Mouse (Mus musculus) liver, embryonic 14.5 days (tissue): ENCODE measurements around the gene Insm2. TPM values are rescaled to one million over a fixed set of nuclear protein-coding genes. Genes with fewer than 3 reads are reported as not detected.

Source experiments
- ATAC-seq: fragments of 200-750 bp; cut with Nextera tagmentation; 2 replicates; pipeline ENCODE4 v1.8.0; 2017; ENCODE audit warnings: moderate number of reproducible peaks, mild to moderate bottlenecking, moderate library complexity; ENCODE audit not compliant: insufficient read depth
- DNase-seq, 3 experiments: peaks; one replicate each; pipeline ENCODE4 v3.0.0-alpha.2; 2012 to 2013; ENCODE audit warnings: low read depth in 3 of 3, low spot score in 3 of 3
- H3K27ac ChIP-seq: fragments of 300-500 bp; sonication (generic); 2 replicates; pipeline ENCODE4 v1.5.1; 2014; ENCODE audit warnings: moderate library complexity, mild to moderate bottlenecking, control low read depth, inconsistent platforms
- H3K27me3 ChIP-seq: fragments of 300-500 bp; sonication (generic); 2 replicates; pipeline ENCODE4 v1.6.1; 2014; ENCODE audit warnings: mild to moderate bottlenecking, low read length, moderate library complexity; ENCODE audit not compliant: control insufficient read depth, insufficient read depth
- H3K36me3 ChIP-seq: fragments of 300-500 bp; sonication (generic); replicated peaks from 2 replicates; pipeline ENCODE4 v1.6.1; 2014; ENCODE audit warnings: low read depth; ENCODE audit not compliant: control insufficient read depth, insufficient read depth
- H3K4me1 ChIP-seq, 2 experiments: fragments of 200-500 bp in 1 of 2; fragments of 300-500 bp in 1 of 2; sonication (generic) in 1 of 2; replicated peaks; 2 replicates each; pipeline ENCODE4 v1.6.1; 2012 to 2014; ENCODE audit warnings: antibody characterized with exemption in 1 of 2, inconsistent platforms in 1 of 2, low read length in 1 of 2; ENCODE audit not compliant: control insufficient read depth in 2 of 2, insufficient read depth in 2 of 2
- H3K4me2 ChIP-seq: fragments of 300-500 bp; sonication (generic); 2 replicates; pipeline ENCODE4 v1.6.1; 2014; ENCODE audit warnings: low read depth, mild to moderate bottlenecking, control low read depth, moderate library complexity
- H3K4me3 ChIP-seq, 2 experiments: fragments of 200-500 bp in 1 of 2; fragments of 300-500 bp in 1 of 2; sonication (generic) in 1 of 2; 2 replicates each; pipeline ENCODE4 v1.5.1; 2012 to 2014; ENCODE audit warnings: low read depth in 2 of 2, low read length in 2 of 2, mild to moderate bottlenecking in 2 of 2, control low read depth in 1 of 2, inconsistent platforms in 1 of 2, moderate library complexity in 1 of 2; ENCODE audit not compliant: insufficient read depth in 1 of 2
- H3K9ac ChIP-seq: fragments of 300-500 bp; sonication (generic); replicated peaks from 2 replicates; pipeline ENCODE4 v1.6.1; 2014; ENCODE audit warnings: mild to moderate bottlenecking, control low read depth, moderate library complexity
- H3K9me3 ChIP-seq: fragments of 300-500 bp; sonication (generic); 2 replicates; pipeline ENCODE4 v1.6.1; 2016; ENCODE audit warnings: low read length, mixed read lengths; ENCODE audit not compliant: control insufficient read depth
- CTCF ChIP-seq: IDR thresholded peaks from 2 replicates; pipeline ENCODE4 v1.5.1; 2016; ENCODE audit warnings: antibody characterized with exemption, low read depth, control low read depth
- EP300 ChIP-seq: IDR thresholded peaks from 2 replicates; pipeline ENCODE4 v1.6.1; 2016; ENCODE audit warnings: antibody characterized with exemption, low read depth
- WGBS: fragments of 180-500 bp; shearing (Covaris S2); extraction: QIAGEN DNeasy Blood & Tissue Kit; methylation state at CpG from one replicate; pipeline ENCODE4 v1.1.7; 2014; ENCODE audit not compliant: insufficient replicate concordance; 5-methylcytosine and 5-hydroxymethylcytosine counted together
- polyA plus RNA-seq, 2 experiments: library from polyadenylated mRNA; depleted of rRNA in 1 of 2; stranded (reverse) in 1 of 2; unstranded in 1 of 2; fragments of >200 nt; fragmentation: Nextera tagmentation in 1 of 2; extraction: Ambion mirVana in 1 of 2; gene quantifications; 2 replicates each; pipeline versions ENCODE4 v1.2.1 to v1.2.3; 2012 to 2014

Insm2 gene
- polyA plus RNA-seq, 2 experiments, result not detected

DNA sequence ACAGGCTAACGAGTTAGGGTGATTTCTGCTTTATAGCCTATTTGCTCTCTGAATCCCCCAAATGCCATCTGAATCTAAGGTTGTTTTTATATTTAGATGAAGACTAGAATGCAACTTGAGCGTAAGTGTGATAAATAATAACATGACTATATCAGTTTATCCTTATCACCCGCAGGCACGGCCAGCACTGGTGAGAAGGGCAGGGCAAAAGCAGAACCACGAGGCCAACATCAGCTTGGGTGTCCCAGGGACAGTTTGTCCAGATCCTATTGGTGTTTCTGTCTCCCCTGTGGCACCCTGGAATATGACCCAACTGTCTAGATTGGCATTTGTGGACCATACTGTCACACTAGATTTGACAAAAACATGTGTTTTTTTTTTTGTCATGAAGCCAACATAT, 24.0 kb downstream of the Insm2 start:
- H3K9ac ChIP-seq, result no peak overlapping the region
- 41% methylated on average over 5 of the region's 5 CpGs for WGBS
- H3K4me3 ChIP-seq, result no peak overlapping the region
- peaks cover 0 to 15% of the 10 kb centered on the region in 2 experiments; a peak in 3 of 4 replicates for H3K4me1 ChIP-seq
- TF ChIP-seq EP300, result no peak
- TF ChIP-seq CTCF, result no peak
- peak overlapping the region; percentile 1 for H3K4me2 ChIP-seq
- DNase-seq, result peak in 2 of 3 experiments; percentile 22 to 28
- ATAC-seq, result peak; percentile 79; the same call in 1 of the 2 replicates
- no peaks in the 10 kb centered on the region for H3K9me3 ChIP-seq
- no peak overlapping the region for H3K27ac ChIP-seq
- H3K27me3 ChIP-seq, result no peaks in the 10 kb centered on the region
- H3K36me3 ChIP-seq, result no peaks in the 10 kb centered on the region

DNA sequence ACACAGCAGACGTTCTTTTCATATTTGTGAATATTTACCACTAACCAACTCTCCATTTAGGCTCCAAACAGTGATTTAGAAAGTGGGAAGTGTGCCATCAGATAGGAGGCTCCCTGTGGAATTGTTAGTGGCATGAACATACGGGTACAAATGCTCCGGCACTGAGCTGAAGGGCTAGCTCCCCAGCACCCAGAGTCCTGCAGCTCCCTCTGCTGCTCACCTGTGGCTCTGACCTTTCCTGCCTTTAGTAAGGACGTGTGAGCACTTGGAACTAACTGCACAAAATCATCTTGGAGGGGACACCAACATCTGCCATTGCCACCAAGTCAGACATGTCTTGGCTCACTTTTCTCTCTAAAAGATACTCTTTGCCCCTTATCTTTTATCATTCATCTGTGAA, 27.5 kb downstream of the Insm2 start:
- ATAC-seq, result no peak
- H3K4me3 ChIP-seq, result no peak overlapping the region
- no peak overlapping the region for H3K4me2 ChIP-seq
- H3K4me1 ChIP-seq, result peaks cover 0 to 15% of the 10 kb centered on the region in 2 experiments; a peak in 3 of 4 replicates
- no peaks in the 10 kb centered on the region for H3K9me3 ChIP-seq
- no peak for DNase-seq
- H3K27ac ChIP-seq, result no peak overlapping the region
- H3K36me3 ChIP-seq, result no peaks in the 10 kb centered on the region
- WGBS, result 56% methylated on average over 4 of the region's 4 CpGs
- no peaks in the 10 kb centered on the region for H3K27me3 ChIP-seq
- TF ChIP-seq CTCF, result peak; percentile 72
- no peak for TF ChIP-seq EP300
- H3K9ac ChIP-seq, result no peak overlapping the region

- no peak for ATAC-seq
- DNase-seq, result no peak
- Histone ChIP-seq H3K27me3 (no peaks in the 10 kb centered on the region), H3K27ac (no peak overlapping the region), H3K9ac (no peak overlapping the region), H3K4me2 (no peak overlapping the region), H3K9me3 (no peaks in the 10 kb centered on the region), H3K4me1 (no peaks in the 10 kb centered on the region), H3K36me3 (no peaks in the 10 kb centered on the region), H3K4me3 (no peak overlapping the region)
- TF ChIP-seq CTCF (no peak), EP300 (no peak)
- WGBS, result 76% methylated on average over 7 of the region's 7 CpGs
Observed at GRCm38 (mm10) chr12:55648011-55648525, 48.8 kb downstream of the Insm2 start.

Other genes starting within 250 kb of the Insm2 start
- gene Psma6, start 215.2 kb upstream of the Insm2 start, polyA plus RNA-seq (2012; rRNA removed), result 63.1 and 85.9 TPM in 2 replicates
- gene Psma6, start 215.2 kb upstream of the Insm2 start, polyA plus RNA-seq (2014; fragmentation: Nextera tagmentation; extraction: Ambion mirVana), result 220 and 221 TPM in 2 replicates
- 8.1 and 8.8 TPM in 2 replicates for gene Nfkbia, start 106.8 kb upstream of the Insm2 start, polyA plus RNA-seq (2012; rRNA removed)
- 11.8 and 12.4 TPM in 2 replicates for gene Nfkbia, start 106.8 kb upstream of the Insm2 start, polyA plus RNA-seq (2014; fragmentation: Nextera tagmentation; extraction: Ambion mirVana)
- gene Aldoart2, start 34.2 kb upstream of the Insm2 start, polyA plus RNA-seq (2012; rRNA removed), result not detected in 2 replicates
- not detected in 2 replicates for gene Aldoart2, start 34.2 kb upstream of the Insm2 start, polyA plus RNA-seq (2014; fragmentation: Nextera tagmentation; extraction: Ambion mirVana)
- gene Ralgapa1, start 221.7 kb downstream of the Insm2 start, polyA plus RNA-seq (2012; rRNA removed), result 7.1 and 8.8 TPM in 2 replicates
- 4.3 and 4.4 TPM in 2 replicates for gene Ralgapa1, start 221.7 kb downstream of the Insm2 start, polyA plus RNA-seq (2014; fragmentation: Nextera tagmentation; extraction: Ambion mirVana)
- 8.4 and 19.0 TPM in 2 replicates for gene Brms1l, start 236.9 kb downstream of the Insm2 start, polyA plus RNA-seq (2012; rRNA removed)
- 11.1 and 13.3 TPM in 2 replicates for gene Brms1l, start 236.9 kb downstream of the Insm2 start, polyA plus RNA-seq (2014; fragmentation: Nextera tagmentation; extraction: Ambion mirVana)